Mouse (Mus musculus) embryonic facial prominence, embryonic 11.5 days (tissue): ENCODE measurements around the gene Galr3. TPM values are rescaled to one million over a fixed set of nuclear protein-coding genes. Genes with fewer than 3 reads are reported as not detected.
"Not testable (repeated sequence)": the region's sequence is repeated elsewhere in the genome, so short reads cannot be mapped to it uniquely, and the experiment has no call there.

Experiments
- ATAC-seq: fragments of 200-750 bp; cut with Nextera tagmentation; replicated peaks from 2 replicates; pipeline ENCODE4 v1.8.0; 2017; ENCODE audit warnings: low read depth; ENCODE audit not compliant: insufficient number of reproducible peaks, low FRiP score, low TSS enrichment
- DNase-seq: peaks from one replicate; pipeline ENCODE4 v3.0.0-alpha.2; 2015; ENCODE audit warnings: low spot score
- H3K27ac ChIP-seq: fragments of 300-500 bp; sonication (generic); replicated peaks from 2 replicates; pipeline ENCODE4 v1.5.1; 2014; ENCODE audit warnings: mild to moderate bottlenecking, low read depth, low read length, control low read depth
- H3K27me3 ChIP-seq: fragments of 300-500 bp; sonication (generic); 2 replicates; pipeline ENCODE4 v1.6.1; 2014; ENCODE audit warnings: mild to moderate bottlenecking, low read length, moderate library complexity, mixed read lengths; ENCODE audit not compliant: control insufficient read depth, insufficient read depth
- H3K36me3 ChIP-seq: fragments of 300-500 bp; sonication (generic); replicated peaks from 2 replicates; pipeline ENCODE4 v1.6.1; 2014; ENCODE audit warnings: low read depth, mild to moderate bottlenecking, low read length, moderate library complexity, mixed read lengths; ENCODE audit not compliant: control insufficient read depth, insufficient read depth
- H3K4me1 ChIP-seq: fragments of 300-500 bp; sonication (generic); 2 replicates; pipeline ENCODE4 v1.6.1; 2014; ENCODE audit warnings: low read length, mixed read lengths; ENCODE audit not compliant: control insufficient read depth, insufficient read depth
- H3K4me2 ChIP-seq: fragments of 300-500 bp; sonication (generic); 2 replicates; pipeline ENCODE4 v1.6.1; 2014; ENCODE audit warnings: low read depth, mild to moderate bottlenecking, control low read depth, low read length, moderate library complexity
- H3K4me3 ChIP-seq: fragments of 300-500 bp; sonication (generic); 2 replicates; pipeline ENCODE4 v1.5.1; 2014; ENCODE audit warnings: low read depth, low read length, control low read depth
- H3K9ac ChIP-seq: fragments of 300-500 bp; sonication (generic); replicated peaks from 2 replicates; pipeline ENCODE4 v1.6.1; 2014; ENCODE audit warnings: mild to moderate bottlenecking, control low read depth, low read length
- H3K9me3 ChIP-seq: fragments of 300-500 bp; sonication (generic); replicated peaks from 2 replicates; pipeline ENCODE4 v1.6.1; 2016; ENCODE audit warnings: mild to moderate bottlenecking, low read length, inconsistent platforms, mixed read lengths; ENCODE audit not compliant: control insufficient read depth
- WGBS: fragments of 180-500 bp; shearing (Covaris S2); extraction: QIAGEN DNeasy Blood & Tissue Kit; methylation state at CpG from one replicate; pipeline ENCODE4 v1.1.7; 2014; 5-methylcytosine and 5-hydroxymethylcytosine counted together
- polyA plus RNA-seq: library from polyadenylated mRNA; unstranded; fragments of >200 nt; fragmentation: Nextera tagmentation; extraction: Ambion mirVana; gene quantifications from 2 replicates; pipeline ENCODE4 v1.2.1, GENCODE M21; 2014

The Galr3 gene
- polyA plus RNA-seq, 1 experiment from 2014 or later = not detected

GRCm38 (mm10) chr15:79027291-79028205 is 14.1 kb upstream of the Galr3 start:
- H3K27me3 ChIP-seq = no peaks in the 10 kb centered on the region
- H3K4me2 ChIP-seq = peak overlapping the region; percentile 93
- ATAC-seq = no peak; the same call in 1 of the 2 replicates
- H3K9ac ChIP-seq = peak overlapping the region; percentile 100
- 5% methylated on average over 43 of the region's 46 CpGs for WGBS
- no peaks in the 10 kb centered on the region for H3K9me3 ChIP-seq
- H3K4me3 ChIP-seq = peak overlapping the region; percentile 58
- DNase-seq = peak; percentile 38
- peaks cover 5% of the 10 kb centered on the region; the same call in 1 of the 2 replicates for H3K4me1 ChIP-seq
- H3K36me3 ChIP-seq = no peaks in the 10 kb centered on the region
- peak overlapping the region; percentile 94 for H3K27ac ChIP-seq

- Histone ChIP-seq H3K4me1 (peaks cover 5% of the 10 kb centered on the region; the same call in 1 of the 2 replicates), H3K36me3 (no peaks in the 10 kb centered on the region), H3K27ac (peak within 1 kb of the TSS; percentile 94), H3K4me3 (peak within 1 kb of the TSS; percentile 58), H3K9me3 (no peaks in the 10 kb centered on the region), H3K27me3 (no peaks in the 10 kb centered on the region), H3K9ac (peak within 1 kb of the TSS; percentile 100), H3K4me2 (peak within 1 kb of the TSS; percentile 93)
- under 1% methylated on average over 57 of the region's 58 CpGs for WGBS
- DNase-seq (peak; percentile 94), ATAC-seq (peak; percentile 63)
Measured at GRCm38 (mm10) chr15:79028237-79028738, 13.4 kb upstream of the Galr3 start, which contains the start of gene H1f0. Gene H1f0 (plus strand): TSS chr15:79028450.

- Histone ChIP-seq H3K4me2 (peak overlapping the region; percentile 93), H3K9ac (peak overlapping the region; percentile 100), H3K27ac (peak overlapping the region; percentile 94), H3K9me3 (no peaks in the 10 kb centered on the region), H3K27me3 (no peaks in the 10 kb centered on the region), H3K36me3 (no peaks in the 10 kb centered on the region), H3K4me1 (peaks cover 5% of the 10 kb centered on the region; the same call in 1 of the 2 replicates), H3K4me3 (peak overlapping the region; percentile 58)
- peak; percentile 23 for DNase-seq
- 29% methylated on average over 16 of the region's 16 CpGs for WGBS
- no peak for ATAC-seq
Measured at GRCm38 (mm10) chr15:79028823-79029484, 12.7 kb upstream of the Galr3 start.

- Histone ChIP-seq H3K4me2 (peak overlapping the region; percentile 93), H3K9ac (peak overlapping the region; percentile 49)
- WGBS = 17% methylated on average over 11 of the region's 11 CpGs
Measured at GRCm38 (mm10) chr15:79029519-79030241, 12.0 kb upstream of the Galr3 start.

GRCm38 (mm10) chr15:79030551-79031435 is 10.9 kb upstream of the Galr3 start:
- Histone ChIP-seq H3K4me3 (peak overlapping the region; percentile 58), H3K36me3 (no peaks in the 10 kb centered on the region), H3K4me1 (peaks cover 5% of the 10 kb centered on the region; the same call in 1 of the 2 replicates), H3K27ac (0 out of 2 replicates have a peak overlapping the region, but pooled peaks have one; percentile 41), H3K4me2 (peak overlapping the region; percentile 93), H3K9ac (peak overlapping the region; percentile 74), H3K9me3 (no peaks in the 10 kb centered on the region), H3K27me3 (no peaks in the 10 kb centered on the region)
- DNase-seq (peak; percentile 95), ATAC-seq (peak; percentile 68)
- WGBS = under 1% methylated on average over 52 of the region's 52 CpGs

More at GRCm38 (mm10) chr15:79029519-79030241, 12.0 kb upstream of the Galr3 start:
- H3K4me3 ChIP-seq = peak overlapping the region; percentile 58
- peaks cover 5% of the 10 kb centered on the region; the same call in 1 of the 2 replicates for H3K4me1 ChIP-seq
- no peaks in the 10 kb centered on the region for H3K36me3 ChIP-seq
- DNase-seq = peak; percentile 43
- H3K9me3 ChIP-seq = no peaks in the 10 kb centered on the region
- no peak for ATAC-seq
- no peaks in the 10 kb centered on the region for H3K27me3 ChIP-seq
- no peak overlapping the region for H3K27ac ChIP-seq

DNA sequence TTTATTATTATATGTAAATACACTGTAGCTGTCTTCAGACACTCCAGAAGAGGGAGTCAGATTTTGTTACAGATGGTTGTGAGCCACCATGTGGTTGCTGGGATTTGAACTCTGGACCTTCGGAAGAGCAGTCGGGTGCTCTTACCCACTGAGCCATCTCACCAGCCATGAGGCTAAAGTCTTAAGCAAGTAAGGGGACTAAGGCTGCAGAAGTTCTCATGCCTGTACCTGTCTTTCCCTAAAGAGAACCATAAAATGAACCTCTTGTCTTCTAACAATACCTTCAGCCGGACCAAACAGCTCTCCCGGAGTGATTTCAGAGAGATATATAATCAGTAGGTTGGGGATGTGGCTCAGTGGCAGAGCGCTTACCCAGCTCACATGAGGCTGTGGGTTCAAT is 9.8 kb upstream of the Galr3 start:
- H3K9ac ChIP-seq, H3K27me3 ChIP-seq, H3K27ac ChIP-seq, ATAC-seq, DNase-seq, H3K4me2 ChIP-seq, H3K4me1 ChIP-seq, H3K9me3 ChIP-seq, H3K4me3 ChIP-seq, H3K36me3 ChIP-seq: not testable (repeated sequence)
- WGBS = 84% methylated on average over 5 of the region's 5 CpGs

DNA sequence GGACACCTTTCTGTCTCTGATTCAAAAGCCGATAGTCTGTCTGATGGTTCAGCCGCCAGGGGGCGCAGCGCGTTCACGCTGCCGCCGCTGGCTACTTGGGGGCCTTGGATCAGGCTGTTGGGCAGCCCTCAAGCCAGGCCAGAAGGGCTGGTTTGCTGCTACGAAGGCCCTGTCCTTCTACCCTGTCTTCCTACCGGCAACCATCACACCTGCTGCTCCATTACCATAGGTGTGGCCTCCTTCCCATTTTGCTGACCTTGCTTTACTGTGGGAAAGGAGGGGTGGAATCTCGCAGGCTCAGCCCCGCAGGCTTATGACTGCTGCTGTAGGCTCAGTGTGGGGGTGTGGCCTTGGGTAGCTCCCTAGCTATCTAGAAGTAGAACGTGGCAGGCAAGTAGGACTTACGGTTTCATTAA is 3.8 kb upstream of the Galr3 start:
- no peak overlapping the region for H3K4me2 ChIP-seq
- no peak overlapping the region; the same call in 1 of the 2 replicates for H3K9ac ChIP-seq
- H3K4me1 ChIP-seq = no peaks in the 10 kb centered on the region; the same call in 1 of the 2 replicates
- ATAC-seq = no peak
- H3K4me3 ChIP-seq = no peak overlapping the region
- peak; percentile 85 for DNase-seq
- H3K27me3 ChIP-seq = peaks cover 22% of the 10 kb centered on the region
- H3K9me3 ChIP-seq = no peaks in the 10 kb centered on the region
- H3K36me3 ChIP-seq = no peaks in the 10 kb centered on the region
- WGBS = 14% methylated on average over 14 of the region's 14 CpGs
- H3K27ac ChIP-seq = no peak overlapping the region
